Mouse (Mus musculus) lung, adult 2 months (tissue): ENCODE data around the gene Nop58.
"Not testable (repeated sequence)": the region's sequence is repeated elsewhere in the genome, so short reads cannot be mapped to it uniquely, and the experiment has no call there.

Experiments
- CTCF ChIP-seq: fragments of 200-500 bp; IDR thresholded peaks from 2 replicates; pipeline ENCODE4 v1.5.1; 2011; ENCODE audit warnings: mild to moderate bottlenecking, low read length, control low read depth; ENCODE audit not compliant: insufficient read depth
- POLR2A ChIP-seq: fragments of 200-500 bp; IDR thresholded peaks from 2 replicates; pipeline ENCODE4 v1.6.1; 2011; ENCODE audit warnings: low read depth, mild to moderate bottlenecking, control low read depth, low read length, borderline replicate concordance; ENCODE audit errors: extremely low read depth

GRCm38 (mm10) chr1:59646502-59646901 lies 38.3 kb upstream of the Nop58 start:
- not testable (repeated sequence) for TF ChIP-seq CTCF, POLR2A
